Mouse (Mus musculus): ENCODE measurements at regions not wholly inside any gene's neighbourhood (a gene's known extent, or its start where the extent isn't known, plus 50 kb on each side); places are given as distances from the start of the nearest gene placed in this dataset.

- Histone ChIP-seq H3K4me2 (ENCODE audit: low read depth) (peak overlapping the region; percentile 91), H3K79me2 (ENCODE audit: control insufficient read depth, insufficient read depth) (no peaks in the 10 kb centered on the region), H3K36me3 (ENCODE audit: control insufficient read depth, insufficient read depth) (no peaks in the 10 kb centered on the region), H3K27me3 (ENCODE audit: control insufficient read depth, insufficient read depth, insufficient read length) (no peaks in the 10 kb centered on the region), H3ac (ENCODE audit: control insufficient read depth, insufficient read length) (no peak overlapping the region), H3K4me3 (peak overlapping the region; percentile 10)
- TF ChIP-seq MYOG (IDR thresholded peaks at IDR 0.05; ENCODE audit: control insufficient read depth in 1 of 3, insufficient read depth in 1 of 3, insufficient read length in 2 of 3, low read depth in 2 of 3), result peak in 1 of 3 experiments; percentile 39
- TF ChIP-seq MYOD1 (IDR thresholded peaks at IDR 0.05; ENCODE audit: control insufficient read depth in 1 of 3, insufficient read length in 2 of 3, low read depth in 2 of 3), result peak in 2 of 3 experiments; percentile 42 to 45
- TF ChIP-seq POLR2AphosphoS2 (IDR thresholded peaks at IDR 0.05; ENCODE audit: insufficient read length, low read depth), result no peak
- TF ChIP-seq POLR2A (IDR thresholded peaks at IDR 0.05; ENCODE audit: insufficient read length, low read depth), result no peak
- TF ChIP-seq E2F4 (IDR thresholded peaks at IDR 0.05; ENCODE audit: insufficient read depth), result no peak
- TF ChIP-seq TCF12 (IDR thresholded peaks at IDR 0.05; ENCODE audit: insufficient read depth, poor library complexity, severe bottlenecking), result no peak
- peak; percentile 4 for TF ChIP-seq MAX (IDR thresholded peaks at IDR 0.05; ENCODE audit: low read depth)
- TF ChIP-seq SRF (IDR thresholded peaks at IDR 0.05; ENCODE audit: control insufficient read depth, insufficient read length, low read depth), result no peak
Observed at GRCm38 (mm10) chr3:60408553-60409282, 63.9 kb upstream of the Mbnl1 start.

- no peaks in the 10 kb centered on the region for H3K36me3 ChIP-seq (ENCODE audit: control insufficient read depth, insufficient read depth)
- no peak overlapping the region for H3ac ChIP-seq (ENCODE audit: control insufficient read depth, insufficient read length)
- H3K4me3 ChIP-seq, result peak overlapping the region; percentile 10
- peak in 2 of 3 experiments; percentile 27 to 68 for TF ChIP-seq MYOD1 (IDR thresholded peaks at IDR 0.05; ENCODE audit: control insufficient read depth in 1 of 3, insufficient read length in 2 of 3, low read depth in 2 of 3)
- no peak for TF ChIP-seq TCF3 (IDR thresholded peaks at IDR 0.05; ENCODE audit: insufficient read length, low read depth)
- no peak for TF ChIP-seq TCF12 (IDR thresholded peaks at IDR 0.05; ENCODE audit: insufficient read depth, poor library complexity, severe bottlenecking)
- TF ChIP-seq CEBPB (IDR thresholded peaks at IDR 0.05; ENCODE audit: insufficient read depth, poor library complexity, severe bottlenecking), result no peak
- TF ChIP-seq REST (IDR thresholded peaks at IDR 0.05; ENCODE audit: insufficient read depth, insufficient read length), result no peak
- no peak for TF ChIP-seq POLR2AphosphoS2 (IDR thresholded peaks at IDR 0.05; ENCODE audit: insufficient read length, low read depth)
- TF ChIP-seq E2F4 (IDR thresholded peaks at IDR 0.05; ENCODE audit: insufficient read depth), result no peak
- TF ChIP-seq MYOG (IDR thresholded peaks at IDR 0.05; ENCODE audit: control insufficient read depth in 1 of 3, insufficient read depth in 1 of 3, insufficient read length in 2 of 3, low read depth in 2 of 3), result peak in 2 of 3 experiments; percentile 22 to 55
- TF ChIP-seq POLR2A (IDR thresholded peaks at IDR 0.05; ENCODE audit: insufficient read length, low read depth), result no peak
- no peaks in the 10 kb centered on the region for H3K27me3 ChIP-seq (ENCODE audit: control insufficient read depth, insufficient read depth, insufficient read length)
- H3K79me2 ChIP-seq (ENCODE audit: control insufficient read depth, insufficient read depth), result no peaks in the 10 kb centered on the region
- H3K4me2 ChIP-seq (ENCODE audit: low read depth), result peak overlapping the region; percentile 91
Observed at GRCm38 (mm10) chr3:60409283-60409633, 63.4 kb upstream of the Mbnl1 start.

GRCm38 (mm10) chr3:60411746-60412145 is 60.9 kb upstream of the Mbnl1 start:
- Histone ChIP-seq H3ac (ENCODE audit: control insufficient read depth, insufficient read length) (no peak overlapping the region), H3K27me3 (ENCODE audit: control insufficient read depth, insufficient read depth, insufficient read length) (no peaks in the 10 kb centered on the region), H3K4me2 (ENCODE audit: low read depth) (no peak overlapping the region), H3K4me3 (no peak overlapping the region), H3K79me2 (ENCODE audit: control insufficient read depth, insufficient read depth) (no peaks in the 10 kb centered on the region), H3K36me3 (ENCODE audit: control insufficient read depth, insufficient read depth) (no peaks in the 10 kb centered on the region)
- TF ChIP-seq POLR2AphosphoS2 (IDR thresholded peaks at IDR 0.05; ENCODE audit: insufficient read length, low read depth) (no peak), MYOD1 (IDR thresholded peaks at IDR 0.05; ENCODE audit: control insufficient read depth in 1 of 3, insufficient read length in 2 of 3, low read depth in 2 of 3) (no peak), SRF (IDR thresholded peaks at IDR 0.05; ENCODE audit: control insufficient read depth, insufficient read length, low read depth) (no peak), TCF12 (IDR thresholded peaks at IDR 0.05; ENCODE audit: insufficient read depth, poor library complexity, severe bottlenecking) (no peak), POLR2A (IDR thresholded peaks at IDR 0.05; ENCODE audit: insufficient read length, low read depth) (no peak)

- TF ChIP-seq POLR2AphosphoS2 (IDR thresholded peaks at IDR 0.05; ENCODE audit: insufficient read length, low read depth), result no peak
- TF ChIP-seq E2F4 (IDR thresholded peaks at IDR 0.05; ENCODE audit: insufficient read depth), result no peak
- no peak for TF ChIP-seq USF1 (IDR thresholded peaks at IDR 0.05; ENCODE audit: low read depth)
- TF ChIP-seq MAX (IDR thresholded peaks at IDR 0.05; ENCODE audit: low read depth), result no peak
- no peak for TF ChIP-seq REST (IDR thresholded peaks at IDR 0.05; ENCODE audit: insufficient read depth, insufficient read length)
- no peak for TF ChIP-seq POLR2A (IDR thresholded peaks at IDR 0.05; ENCODE audit: insufficient read length, low read depth)
- TF ChIP-seq MYOD1 (IDR thresholded peaks at IDR 0.05; ENCODE audit: control insufficient read depth in 1 of 3, insufficient read length in 2 of 3, low read depth in 2 of 3), result no peak
- no peak for TF ChIP-seq TCF3 (IDR thresholded peaks at IDR 0.05; ENCODE audit: insufficient read length, low read depth)
- TF ChIP-seq TCF12 (IDR thresholded peaks at IDR 0.05; ENCODE audit: insufficient read depth, poor library complexity, severe bottlenecking), result no peak
- TF ChIP-seq MYOG (IDR thresholded peaks at IDR 0.05; ENCODE audit: control insufficient read depth in 1 of 3, insufficient read depth in 1 of 3, insufficient read length in 2 of 3, low read depth in 2 of 3), result no peak
- TF ChIP-seq SRF (IDR thresholded peaks at IDR 0.05; ENCODE audit: control insufficient read depth, insufficient read length, low read depth), result no peak
- no peak for TF ChIP-seq CEBPB (IDR thresholded peaks at IDR 0.05; ENCODE audit: insufficient read depth, poor library complexity, severe bottlenecking)
- Histone ChIP-seq H3K27me3 (ENCODE audit: control insufficient read depth, insufficient read depth, insufficient read length) (no peaks in the 10 kb centered on the region), H3K4me2 (ENCODE audit: low read depth) (no peak overlapping the region), H3K4me3 (no peak overlapping the region), H3K79me2 (ENCODE audit: control insufficient read depth, insufficient read depth) (no peaks in the 10 kb centered on the region), H3K36me3 (ENCODE audit: control insufficient read depth, insufficient read depth) (no peaks in the 10 kb centered on the region), H3ac (ENCODE audit: control insufficient read depth, insufficient read length) (no peak overlapping the region)
Observed at GRCm38 (mm10) chr3:60412206-60412605, 60.4 kb upstream of the Mbnl1 start.

- TF ChIP-seq MYOD1 (IDR thresholded peaks at IDR 0.05; ENCODE audit: control insufficient read depth in 1 of 3, insufficient read length in 2 of 3, low read depth in 2 of 3) (no peak), MYOG (IDR thresholded peaks at IDR 0.05; ENCODE audit: control insufficient read depth in 1 of 3, insufficient read depth in 1 of 3, insufficient read length in 2 of 3, low read depth in 2 of 3) (no peak), E2F4 (IDR thresholded peaks at IDR 0.05; ENCODE audit: insufficient read depth) (no peak), TCF12 (IDR thresholded peaks at IDR 0.05; ENCODE audit: insufficient read depth, poor library complexity, severe bottlenecking) (no peak), POLR2AphosphoS2 (IDR thresholded peaks at IDR 0.05; ENCODE audit: insufficient read length, low read depth) (no peak), REST (IDR thresholded peaks at IDR 0.05; ENCODE audit: insufficient read depth, insufficient read length) (no peak), USF1 (IDR thresholded peaks at IDR 0.05; ENCODE audit: low read depth) (no peak), POLR2A (IDR thresholded peaks at IDR 0.05; ENCODE audit: insufficient read length, low read depth) (no peak), TCF3 (IDR thresholded peaks at IDR 0.05; ENCODE audit: insufficient read length, low read depth) (no peak), CEBPB (IDR thresholded peaks at IDR 0.05; ENCODE audit: insufficient read depth, poor library complexity, severe bottlenecking) (no peak), MAX (IDR thresholded peaks at IDR 0.05; ENCODE audit: low read depth) (no peak), SRF (IDR thresholded peaks at IDR 0.05; ENCODE audit: control insufficient read depth, insufficient read length, low read depth) (no peak)
- no peaks in the 10 kb centered on the region for H3K27me3 ChIP-seq (ENCODE audit: control insufficient read depth, insufficient read depth, insufficient read length)
Observed at GRCm38 (mm10) chr3:60413749-60414148, 58.9 kb upstream of the Mbnl1 start.

More at GRCm38 (mm10) chr3:60413749-60414148, 58.9 kb upstream of the Mbnl1 start:
- Histone ChIP-seq H3K79me2 (ENCODE audit: control insufficient read depth, insufficient read depth) (no peaks in the 10 kb centered on the region), H3K4me2 (ENCODE audit: low read depth) (no peak overlapping the region), H3K4me3 (no peak overlapping the region), H3K36me3 (ENCODE audit: control insufficient read depth, insufficient read depth) (no peaks in the 10 kb centered on the region), H3ac (ENCODE audit: control insufficient read depth, insufficient read length) (no peak overlapping the region)
